Mouse (Mus musculus): ENCODE measurements around the gene Ngb. TPM values are rescaled to one million over a fixed set of nuclear protein-coding genes. Genes with fewer than 3 reads are reported as not detected.
A peak's percentile ranks its signal among the peaks of the same experiment; 100 is the strongest.

Gene Ngb
- polyA plus RNA-seq, 1 experiment: 0.04 TPM

GRCm38 (mm10) chr12:87070520-87070919, 31.8 kb downstream of the Ngb start:
- H3ac ChIP-seq (ENCODE audit: control insufficient read depth, insufficient read length): no peak overlapping the region
- no peak overlapping the region for H3K4me3 ChIP-seq
- no peaks in the 10 kb centered on the region for H3K36me3 ChIP-seq (ENCODE audit: control insufficient read depth, insufficient read depth)
- H3K4me2 ChIP-seq (ENCODE audit: low read depth): no peak overlapping the region
- no peak for TF ChIP-seq POLR2A (IDR thresholded peaks at IDR 0.05; ENCODE audit: insufficient read length, low read depth)
- no peak for TF ChIP-seq POLR2AphosphoS2 (IDR thresholded peaks at IDR 0.05; ENCODE audit: insufficient read length, low read depth)
- no peak for TF ChIP-seq REST (IDR thresholded peaks at IDR 0.05; ENCODE audit: insufficient read depth, insufficient read length)
- peaks cover 48% of the 10 kb centered on the region for H3K27me3 ChIP-seq (ENCODE audit: control insufficient read depth, insufficient read depth, insufficient read length)
- no peaks in the 10 kb centered on the region for H3K79me2 ChIP-seq (ENCODE audit: control insufficient read depth, insufficient read depth)

- no peaks in the 10 kb centered on the region for H3K79me2 ChIP-seq (ENCODE audit: control insufficient read depth, insufficient read depth)
- no peak overlapping the region for H3ac ChIP-seq (ENCODE audit: control insufficient read depth, insufficient read length)
- no peak for TF ChIP-seq E2F4 (IDR thresholded peaks at IDR 0.05; ENCODE audit: insufficient read depth)
- TF ChIP-seq MYOG (IDR thresholded peaks at IDR 0.05; ENCODE audit: control insufficient read depth in 1 of 3, insufficient read depth in 1 of 3, insufficient read length in 2 of 3, low read depth in 2 of 3): peak in 2 of 3 experiments; percentile 47 to 64
- TF ChIP-seq TCF12 (IDR thresholded peaks at IDR 0.05; ENCODE audit: insufficient read depth, poor library complexity, severe bottlenecking): no peak
- TF ChIP-seq MYOD1 (IDR thresholded peaks at IDR 0.05; ENCODE audit: control insufficient read depth in 1 of 3, insufficient read length in 2 of 3, low read depth in 2 of 3): peak in 1 of 3 experiments; percentile 34
- no peak for TF ChIP-seq POLR2AphosphoS2 (IDR thresholded peaks at IDR 0.05; ENCODE audit: insufficient read length, low read depth)
- H3K36me3 ChIP-seq (ENCODE audit: control insufficient read depth, insufficient read depth): no peaks in the 10 kb centered on the region
- peaks cover 46% of the 10 kb centered on the region for H3K27me3 ChIP-seq (ENCODE audit: control insufficient read depth, insufficient read depth, insufficient read length)
- no peak overlapping the region for H3K4me2 ChIP-seq (ENCODE audit: low read depth)
- H3K4me3 ChIP-seq: no peak overlapping the region
These were observed 35.9 kb downstream of the Ngb start for GRCm38 (mm10) chr12:87066429-87066828.

GRCm38 (mm10) chr12:87065446-87065845, 36.9 kb downstream of the Ngb start:
- H3K4me2 ChIP-seq (ENCODE audit: low read depth): no peak overlapping the region
- H3K36me3 ChIP-seq (ENCODE audit: control insufficient read depth, insufficient read depth): no peaks in the 10 kb centered on the region
- peaks cover 49% of the 10 kb centered on the region for H3K27me3 ChIP-seq (ENCODE audit: control insufficient read depth, insufficient read depth, insufficient read length)
- H3ac ChIP-seq (ENCODE audit: control insufficient read depth, insufficient read length): no peak overlapping the region
- no peak overlapping the region for H3K4me3 ChIP-seq
- no peaks in the 10 kb centered on the region for H3K79me2 ChIP-seq (ENCODE audit: control insufficient read depth, insufficient read depth)
- TF ChIP-seq MYOD1 (IDR thresholded peaks at IDR 0.05; ENCODE audit: control insufficient read depth in 1 of 3, insufficient read length in 2 of 3, low read depth in 2 of 3) (no peak), MAX (IDR thresholded peaks at IDR 0.05; ENCODE audit: low read depth) (no peak), MYOG (IDR thresholded peaks at IDR 0.05; ENCODE audit: control insufficient read depth in 1 of 3, insufficient read depth in 1 of 3, insufficient read length in 2 of 3, low read depth in 2 of 3) (no peak), CEBPB (IDR thresholded peaks at IDR 0.05; ENCODE audit: insufficient read depth, poor library complexity, severe bottlenecking) (no peak), E2F4 (IDR thresholded peaks at IDR 0.05; ENCODE audit: insufficient read depth) (no peak), SRF (IDR thresholded peaks at IDR 0.05; ENCODE audit: control insufficient read depth, insufficient read length, low read depth) (no peak), USF1 (IDR thresholded peaks at IDR 0.05; ENCODE audit: low read depth) (no peak), REST (IDR thresholded peaks at IDR 0.05; ENCODE audit: insufficient read depth, insufficient read length) (no peak), TCF12 (IDR thresholded peaks at IDR 0.05; ENCODE audit: insufficient read depth, poor library complexity, severe bottlenecking) (no peak), TCF3 (IDR thresholded peaks at IDR 0.05; ENCODE audit: insufficient read length, low read depth) (no peak), POLR2AphosphoS2 (IDR thresholded peaks at IDR 0.05; ENCODE audit: insufficient read length, low read depth) (no peak), POLR2A (IDR thresholded peaks at IDR 0.05; ENCODE audit: insufficient read length, low read depth) (no peak)

- no peaks in the 10 kb centered on the region for H3K79me2 ChIP-seq (ENCODE audit: control insufficient read depth, insufficient read depth)
- no peak overlapping the region for H3K4me2 ChIP-seq (ENCODE audit: low read depth)
- peaks cover 85% of the 10 kb centered on the region for H3K27me3 ChIP-seq (ENCODE audit: control insufficient read depth, insufficient read depth, insufficient read length)
- no peaks in the 10 kb centered on the region for H3K36me3 ChIP-seq (ENCODE audit: control insufficient read depth, insufficient read depth)
- no peak for TF ChIP-seq POLR2A (IDR thresholded peaks at IDR 0.05; ENCODE audit: insufficient read length, low read depth)
- TF ChIP-seq E2F4 (IDR thresholded peaks at IDR 0.05; ENCODE audit: insufficient read depth): no peak
- TF ChIP-seq TCF12 (IDR thresholded peaks at IDR 0.05; ENCODE audit: insufficient read depth, poor library complexity, severe bottlenecking): no peak
- TF ChIP-seq REST (IDR thresholded peaks at IDR 0.05; ENCODE audit: insufficient read depth, insufficient read length): no peak
- no peak for TF ChIP-seq USF1 (IDR thresholded peaks at IDR 0.05; ENCODE audit: low read depth)
- no peak for TF ChIP-seq MAX (IDR thresholded peaks at IDR 0.05; ENCODE audit: low read depth)
- TF ChIP-seq MYOG (IDR thresholded peaks at IDR 0.05; ENCODE audit: control insufficient read depth in 1 of 3, insufficient read depth in 1 of 3, insufficient read length in 2 of 3, low read depth in 2 of 3): no peak
- TF ChIP-seq POLR2AphosphoS2 (IDR thresholded peaks at IDR 0.05; ENCODE audit: insufficient read length, low read depth): no peak
- no peak for TF ChIP-seq CEBPB (IDR thresholded peaks at IDR 0.05; ENCODE audit: insufficient read depth, poor library complexity, severe bottlenecking)
- no peak for TF ChIP-seq TCF3 (IDR thresholded peaks at IDR 0.05; ENCODE audit: insufficient read length, low read depth)
- no peak overlapping the region for H3K4me3 ChIP-seq
- H3ac ChIP-seq (ENCODE audit: control insufficient read depth, insufficient read length): no peak overlapping the region
These were observed 45.3 kb downstream of the Ngb start for GRCm38 (mm10) chr12:87057066-87057465.

GRCm38 (mm10) chr12:87054873-87055272, 47.5 kb downstream of the Ngb start:
- H3K79me2 ChIP-seq (ENCODE audit: control insufficient read depth, insufficient read depth): no peaks in the 10 kb centered on the region
- no peak overlapping the region for H3K4me2 ChIP-seq (ENCODE audit: low read depth)
- peaks cover 76% of the 10 kb centered on the region for H3K27me3 ChIP-seq (ENCODE audit: control insufficient read depth, insufficient read depth, insufficient read length)
- H3K36me3 ChIP-seq (ENCODE audit: control insufficient read depth, insufficient read depth): no peaks in the 10 kb centered on the region
- TF ChIP-seq CEBPB (IDR thresholded peaks at IDR 0.05; ENCODE audit: insufficient read depth, poor library complexity, severe bottlenecking): no peak
- H3K4me3 ChIP-seq: no peak overlapping the region
- no peak overlapping the region for H3ac ChIP-seq (ENCODE audit: control insufficient read depth, insufficient read length)
